16 mouse cellular contexts compared by ENCODE assay signal in genomic region chr11:35522802-35523452, GRCm38 (mm10).
A peak's percentile ranks its signal among the peaks of the same experiment; 100 is the strongest.
DNase-seq lines count a peak whose midpoint lies in the region; ATAC-seq and TF ChIP-seq lines count a peak whose summit lies in the region.
"Had no signal": no experiment of that assay in that cellular context is flagged by ENCODE, and none has a peak within 500 bp of the region (broad histone marks: within the 10 kb centered on the region; RNA-seq: fewer than 3 reads in every experiment).

No protein-coding gene starts in this region.

- ATAC-seq in forebrain, postnatal 0 days, result no peak
- ATAC-seq in midbrain, embryonic 13.5 days, result no peak
- ATAC-seq in embryonic facial prominence, embryonic 11.5 days (replicated peaks; ENCODE audit: insufficient number of reproducible peaks, low FRiP score, low TSS enrichment, low read depth), result no peak
- ATAC-seq: forebrain, embryonic 14.5 days had no signal

- DNase-seq in forebrain, embryonic 10.5 days (ENCODE audit: extremely low spot score, low spot score), result no peak
- no peak for DNase-seq in forebrain, postnatal 0 days
- no peak for DNase-seq in midbrain, embryonic 10.5 days (ENCODE audit: low spot score)
- DNase-seq in embryonic facial prominence, embryonic 11.5 days (ENCODE audit: low spot score), result peak; percentile 66
- peak; percentile 73 for DNase-seq in mesoderm, embryonic 11.5 days (ENCODE audit: low read depth, low spot score)
- no peak for DNase-seq in layer of hippocampus, postnatal 36 days
- DNase-seq in heart, adult 2 months, result no peak
- DNase-seq: adrenal gland, postnatal 10 days; cerebellum, adult 11 months; cerebellum, adult 8-10 months; gastrocnemius, postnatal 10 days; kidney, adult 2 months had no signal

- intact Hi-C loops in heart, adult 2 months (cut with DNase I), result no loop called here

- peak overlapping the region; percentile 21 for H3K27ac ChIP-seq in forebrain, embryonic 10.5 days
- H3K27ac ChIP-seq in forebrain, postnatal 0 days (ENCODE audit: low read depth, low read length), result no peak overlapping the region
- H3K27ac ChIP-seq in midbrain, embryonic 10.5 days (replicated peaks), result peak overlapping the region; percentile 80
- no peak overlapping the region for H3K27ac ChIP-seq in midbrain, embryonic 13.5 days
- no peak overlapping the region for H3K27ac ChIP-seq in embryonic facial prominence, embryonic 11.5 days (replicated peaks; ENCODE audit: low read depth, low read length)
- H3K27ac ChIP-seq in heart, adult 2 months, result no peak overlapping the region
- H3K27ac ChIP-seq: kidney, embryonic 15.5 days had no signal

- H3K9me3 ChIP-seq in forebrain, embryonic 10.5 days, result no peaks in the 10 kb centered on the region
- H3K9me3 ChIP-seq in forebrain, postnatal 0 days (ENCODE audit: low read length), result no peaks in the 10 kb centered on the region
- H3K9me3 ChIP-seq in midbrain, embryonic 10.5 days (replicated peaks), result no peaks in the 10 kb centered on the region
- H3K9me3 ChIP-seq in midbrain, embryonic 13.5 days, result no peaks in the 10 kb centered on the region
- H3K9me3 ChIP-seq in embryonic facial prominence, embryonic 11.5 days (replicated peaks; ENCODE audit: control insufficient read depth, low read length), result no peaks in the 10 kb centered on the region
- H3K9me3 ChIP-seq: heart, embryonic 12.5 days; kidney, embryonic 15.5 days had no signal

- no peak for TF ChIP-seq EP300 in heart, adult 2 months (IDR thresholded peaks at IDR 0.05; ENCODE audit: insufficient read depth, low read depth, low read length)

- no peak overlapping the region for H3K4me2 ChIP-seq in forebrain, postnatal 0 days (ENCODE audit: low read depth)
- no peak overlapping the region for H3K4me2 ChIP-seq in midbrain, embryonic 13.5 days (replicated peaks)
- no peak overlapping the region for H3K4me2 ChIP-seq in embryonic facial prominence, embryonic 11.5 days (ENCODE audit: low read depth, low read length)
- H3K4me2 ChIP-seq: heart, embryonic 12.5 days; kidney, embryonic 15.5 days had no signal

- no peaks in the 10 kb centered on the region for H3K36me3 ChIP-seq in forebrain, embryonic 10.5 days (replicated peaks)
- H3K36me3 ChIP-seq in forebrain, postnatal 0 days (ENCODE audit: insufficient read depth), result no peaks in the 10 kb centered on the region
- H3K36me3 ChIP-seq in midbrain, embryonic 10.5 days, result peaks cover 5% of the 10 kb centered on the region
- H3K36me3 ChIP-seq in midbrain, embryonic 13.5 days, result no peaks in the 10 kb centered on the region
- H3K36me3 ChIP-seq in embryonic facial prominence, embryonic 11.5 days (replicated peaks; ENCODE audit: control insufficient read depth, insufficient read depth, low read depth, low read length), result no peaks in the 10 kb centered on the region
- no peaks in the 10 kb centered on the region for H3K36me3 ChIP-seq in heart, adult 2 months (ENCODE audit: control insufficient read depth, insufficient read depth, low read length)
- H3K36me3 ChIP-seq: heart, embryonic 12.5 days; kidney, embryonic 15.5 days had no signal

- no peak for TF ChIP-seq POLR2A in heart, adult 2 months (IDR thresholded peaks at IDR 0.05; ENCODE audit: insufficient read depth, low read depth, low read length)

- no peak overlapping the region for H3K4me3 ChIP-seq in forebrain, embryonic 10.5 days
- H3K4me3 ChIP-seq in forebrain, postnatal 0 days (ENCODE audit: low read depth, low read length), result no peak overlapping the region
- H3K4me3 ChIP-seq in midbrain, embryonic 10.5 days, result no peak overlapping the region
- H3K4me3 ChIP-seq in midbrain, embryonic 13.5 days (replicated peaks), result no peak overlapping the region
- H3K4me3 ChIP-seq in embryonic facial prominence, embryonic 11.5 days (ENCODE audit: low read depth, low read length), result no peak overlapping the region
- no peak overlapping the region for H3K4me3 ChIP-seq in heart, adult 2 months
- H3K4me3 ChIP-seq: heart, embryonic 12.5 days; kidney, embryonic 15.5 days had no signal

- H3K27me3 ChIP-seq in forebrain, embryonic 10.5 days (ENCODE audit: poor library complexity, severe bottlenecking), result peaks cover 24% of the 10 kb centered on the region; the same call in 1 of the 2 replicates
- H3K27me3 ChIP-seq in forebrain, postnatal 0 days (ENCODE audit: insufficient read depth, low read length), result no peaks in the 10 kb centered on the region
- H3K27me3 ChIP-seq in midbrain, embryonic 10.5 days (ENCODE audit: low read depth, poor library complexity, severe bottlenecking), result peaks cover 22% of the 10 kb centered on the region
- no peaks in the 10 kb centered on the region; the same call in none of the 2 replicates for H3K27me3 ChIP-seq in midbrain, embryonic 13.5 days
- no peaks in the 10 kb centered on the region for H3K27me3 ChIP-seq in embryonic facial prominence, embryonic 11.5 days (ENCODE audit: control insufficient read depth, insufficient read depth, low read length)
- H3K27me3 ChIP-seq in heart, adult 2 months (ENCODE audit: control insufficient read depth, insufficient read depth, low read length), result no peaks in the 10 kb centered on the region
- H3K27me3 ChIP-seq: heart, embryonic 12.5 days; kidney, embryonic 15.5 days had no signal

- no peak for TF ChIP-seq CTCF in forebrain, postnatal 0 days (IDR thresholded peaks at IDR 0.05; ENCODE audit: low read depth)
- TF ChIP-seq CTCF in heart, adult 2 months (IDR thresholded peaks at IDR 0.05), result no peak

- H3K4me1 ChIP-seq in forebrain, embryonic 10.5 days, result peaks cover 58% of the 10 kb centered on the region
- no peaks in the 10 kb centered on the region for H3K4me1 ChIP-seq in forebrain, postnatal 0 days (ENCODE audit: insufficient read depth)
- peaks cover 65% of the 10 kb centered on the region for H3K4me1 ChIP-seq in midbrain, embryonic 10.5 days
- H3K4me1 ChIP-seq in midbrain, embryonic 13.5 days (replicated peaks), result peaks cover 26% of the 10 kb centered on the region
- 0 out of 2 replicates have a peak, but pooled peaks cover under 1% of the 10 kb centered on the region for H3K4me1 ChIP-seq in embryonic facial prominence, embryonic 11.5 days (ENCODE audit: control insufficient read depth, insufficient read depth, low read length)
- H3K4me1 ChIP-seq in heart, adult 2 months (ENCODE audit: control insufficient read depth, insufficient read depth, low read length), result no peaks in the 10 kb centered on the region
- H3K4me1 ChIP-seq: heart, embryonic 12.5 days; kidney, embryonic 15.5 days had no signal

- WGBS in forebrain, embryonic 10.5 days, result 40% methylated on average over 10 of the region's 10 CpGs
- 52% methylated on average over 10 of the region's 10 CpGs for WGBS in forebrain, postnatal 0 days
- WGBS in midbrain, embryonic 10.5 days, result 35% methylated on average over 10 of the region's 10 CpGs
- WGBS in midbrain, embryonic 13.5 days, result 36% methylated on average over 10 of the region's 10 CpGs
- 14% methylated on average over 10 of the region's 10 CpGs for WGBS in embryonic facial prominence, embryonic 11.5 days
- 38% methylated on average over 10 of the region's 10 CpGs for WGBS in heart, adult 2 months

- no peak overlapping the region for H3K9ac ChIP-seq in forebrain, postnatal 0 days
- no peak overlapping the region for H3K9ac ChIP-seq in midbrain, embryonic 13.5 days (replicated peaks)
- no peak overlapping the region for H3K9ac ChIP-seq in embryonic facial prominence, embryonic 11.5 days (replicated peaks; ENCODE audit: low read length)
- H3K9ac ChIP-seq in heart, adult 2 months (ENCODE audit: low read depth, low read length), result no peak overlapping the region
- H3K9ac ChIP-seq: heart, embryonic 12.5 days; kidney, embryonic 15.5 days had no signal

- no peaks in the 10 kb centered on the region for H3K79me2 ChIP-seq in heart, adult 2 months (replicated peaks; ENCODE audit: control insufficient read depth, insufficient read depth, low read length)

Comparison
In these comparisons a context has a peak if more than half of its experiments do, and no peak if none do; other contexts are left out.
1. H3K27ac ChIP-seq: peak in forebrain, embryonic 10.5 days (single experiment) and midbrain, embryonic 10.5 days (single experiment); none in forebrain, postnatal 0 days (single experiment), midbrain, embryonic 13.5 days (single experiment), embryonic facial prominence, embryonic 11.5 days (single experiment) and heart, adult 2 months (single experiment).
2. DNase-seq: peak in embryonic facial prominence, embryonic 11.5 days (single experiment) and mesoderm, embryonic 11.5 days (single experiment); none in forebrain, embryonic 10.5 days (single experiment), forebrain, postnatal 0 days (single experiment), midbrain, embryonic 10.5 days (single experiment), layer of hippocampus, postnatal 36 days (0 of 2) and heart, adult 2 months (0 of 2).